Mouse (Mus musculus) lung, embryonic 16.5 days (tissue): Measurements from ENCODE around the gene B4galnt4. TPM values are rescaled to one million over a fixed set of nuclear protein-coding genes. Genes with fewer than 3 reads are reported as not detected.

Experiments used
- ATAC-seq: fragments of 200-750 bp; cut with Nextera tagmentation; 2 replicates; pipeline ENCODE4 v1.8.0; 2017; ENCODE audit warnings: low read depth, mild to moderate bottlenecking, moderate library complexity
- H3K27ac ChIP-seq: fragments of 300-500 bp; sonication (generic); 2 replicates; pipeline ENCODE4 v1.5.1; 2014; ENCODE audit warnings: mild to moderate bottlenecking, control low read depth, low read length
- H3K27me3 ChIP-seq: fragments of 300-500 bp; sonication (generic); 2 replicates; pipeline ENCODE4 v1.6.1; 2014; ENCODE audit warnings: low read depth, low read length, mixed read lengths; ENCODE audit not compliant: control insufficient read depth, insufficient read depth
- H3K36me3 ChIP-seq: fragments of 300-500 bp; sonication (generic); 2 replicates; pipeline ENCODE4 v1.6.1; 2014; ENCODE audit warnings: low read length; ENCODE audit not compliant: control insufficient read depth, insufficient read depth
- H3K4me1 ChIP-seq: fragments of 300-500 bp; sonication (generic); replicated peaks from 2 replicates; pipeline ENCODE4 v1.6.1; 2014; ENCODE audit warnings: low read length, mixed read lengths; ENCODE audit not compliant: control insufficient read depth, insufficient read depth
- H3K4me2 ChIP-seq: fragments of 300-500 bp; sonication (generic); 2 replicates; pipeline ENCODE4 v1.6.1; 2014; ENCODE audit warnings: low read depth, low read length, control low read depth
- H3K4me3 ChIP-seq: fragments of 300-500 bp; sonication (generic); 2 replicates; pipeline ENCODE4 v1.5.1; 2014; ENCODE audit warnings: mild to moderate bottlenecking, low read length, control low read depth
- H3K9ac ChIP-seq: fragments of 300-500 bp; sonication (generic); 2 replicates; pipeline ENCODE4 v1.6.1; 2014; ENCODE audit warnings: low read length, control low read depth
- H3K9me3 ChIP-seq: fragments of 300-500 bp; sonication (generic); 2 replicates; pipeline ENCODE4 v1.6.1; 2016; ENCODE audit warnings: low read length; ENCODE audit not compliant: control insufficient read depth
- WGBS: fragments of 180-500 bp; shearing (Covaris S2); extraction: QIAGEN DNeasy Blood & Tissue Kit; methylation state at CpG from one replicate; pipeline ENCODE4 v1.1.7; 2014; 5-methylcytosine and 5-hydroxymethylcytosine counted together
- polyA plus RNA-seq: library from polyadenylated mRNA; unstranded; fragments of >200 nt; fragmentation: Nextera tagmentation; extraction: Ambion mirVana; gene quantifications from 2 replicates; pipeline ENCODE4 v1.2.1, GENCODE M21; 2015

The B4galnt4 gene
- polyA plus RNA-seq, 1 experiment from 2014 or later: 3.8 TPM

- Histone ChIP-seq H3K9ac (no peak overlapping the region; the same call in 1 of the 2 replicates), H3K4me3 (peak overlapping the region; percentile 9; the same call in 1 of the 2 replicates), H3K9me3 (no peaks in the 10 kb centered on the region), H3K36me3 (no peaks in the 10 kb centered on the region), H3K27me3 (no peaks in the 10 kb centered on the region), H3K4me2 (peak overlapping the region; percentile 37; the same call in 1 of the 2 replicates), H3K27ac (peak overlapping the region; percentile 96), H3K4me1 (peaks cover 8% of the 10 kb centered on the region)
- ATAC-seq: peak; percentile 62
- WGBS: 27% methylated on average over 6 of the region's 9 CpGs
Measured at GRCm38 (mm10) chr7:141040867-141041606, 19.9 kb upstream of the B4galnt4 start.

DNA sequence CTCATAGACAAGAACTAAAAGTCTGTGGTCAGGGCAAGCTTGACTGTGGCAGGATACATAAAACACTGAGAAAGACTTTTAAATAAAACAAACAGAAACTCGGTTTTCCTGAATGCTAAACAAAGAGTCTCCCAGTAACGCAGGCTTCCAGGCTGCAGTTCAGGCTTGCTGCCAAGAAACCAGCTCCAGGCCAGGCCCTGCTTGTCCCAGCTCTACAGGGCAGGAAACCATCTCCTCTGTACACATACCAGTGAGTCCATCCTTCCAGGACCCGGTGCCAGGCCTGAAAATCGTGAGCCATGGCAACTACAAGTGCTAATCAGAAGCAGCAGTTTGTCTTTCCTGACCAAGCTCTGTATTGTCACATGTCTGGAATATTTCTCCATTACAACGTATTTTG is 19.2 kb upstream of the B4galnt4 start:
- no peaks in the 10 kb centered on the region for H3K27me3 ChIP-seq
- peak; percentile 96 for ATAC-seq
- H3K27ac ChIP-seq: peak overlapping the region; percentile 96
- peak overlapping the region; percentile 37; the same call in 1 of the 2 replicates for H3K4me2 ChIP-seq
- no peaks in the 10 kb centered on the region for H3K9me3 ChIP-seq
- 0 out of 2 replicates have a peak overlapping the region, but pooled peaks have one; percentile 20 for H3K9ac ChIP-seq
- H3K36me3 ChIP-seq: no peaks in the 10 kb centered on the region
- peaks cover 8% of the 10 kb centered on the region for H3K4me1 ChIP-seq
- H3K4me3 ChIP-seq: no peak overlapping the region
- WGBS: 4% methylated on average over 5 of the region's 5 CpGs

DNA sequence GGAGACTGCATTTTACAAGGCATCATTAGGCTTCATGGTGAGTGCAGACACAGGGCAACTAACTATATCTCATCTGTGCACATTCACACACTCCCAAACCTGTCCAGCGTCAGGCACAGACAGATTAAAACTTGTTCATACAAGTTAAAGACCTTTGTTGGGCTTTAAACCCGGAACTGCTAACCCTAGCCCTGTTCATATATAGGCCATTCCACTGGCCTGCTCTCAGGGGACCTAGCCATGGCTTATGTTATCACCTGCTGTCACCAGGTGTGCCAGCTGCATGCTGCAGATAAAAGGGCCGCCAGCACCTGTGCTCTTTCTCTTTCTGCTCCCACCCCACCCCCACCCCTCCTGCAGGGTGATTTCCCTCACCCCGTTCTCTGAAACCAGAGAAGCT is 18.4 kb upstream of the B4galnt4 start:
- Histone ChIP-seq H3K4me3 (no peak overlapping the region), H3K9me3 (no peaks in the 10 kb centered on the region), H3K36me3 (no peaks in the 10 kb centered on the region), H3K27me3 (no peaks in the 10 kb centered on the region), H3K27ac (peak overlapping the region; percentile 57), H3K9ac (no peak overlapping the region), H3K4me1 (peaks cover 16% of the 10 kb centered on the region), H3K4me2 (no peak overlapping the region)
- 44% methylated on average over 4 of the region's 4 CpGs for WGBS
- no peak for ATAC-seq

DNA sequence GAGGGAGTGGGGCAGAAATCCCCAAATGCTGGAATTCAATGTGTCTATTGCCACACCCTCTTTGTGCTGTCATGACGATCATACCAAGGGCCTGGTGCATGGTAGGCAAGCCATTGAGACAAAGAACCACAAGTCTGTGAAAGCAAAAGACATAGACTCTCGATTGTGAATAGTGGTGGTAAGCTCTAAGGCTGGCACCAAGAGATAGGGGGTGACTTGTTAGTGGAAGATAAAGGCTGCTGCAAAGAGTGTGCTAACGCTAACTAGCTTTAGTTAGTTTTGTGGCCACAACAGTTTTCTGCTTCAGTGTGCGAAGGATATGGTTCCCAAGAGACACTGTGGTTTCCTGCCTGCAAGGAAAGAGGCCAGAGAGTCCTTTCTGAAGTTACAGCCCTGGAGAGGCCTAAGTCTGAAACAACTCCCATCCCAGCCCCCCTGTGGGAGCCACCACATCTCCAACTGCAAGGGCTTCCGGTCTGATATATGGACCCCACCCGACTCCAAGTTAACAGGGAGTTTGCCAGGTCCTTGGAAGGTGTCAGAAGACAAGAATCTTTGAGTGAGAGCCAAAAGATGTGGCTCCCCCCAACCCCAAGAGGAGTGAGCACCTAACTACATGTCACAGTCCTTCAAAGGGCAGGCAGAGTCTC is 13.8 kb upstream of the B4galnt4 start:
- peaks cover 12% of the 10 kb centered on the region for H3K4me1 ChIP-seq
- H3K4me3 ChIP-seq: peak overlapping the region; percentile 10; the same call in 1 of the 2 replicates

GRCm38 (mm10) chr7:141047581-141048225 is 13.2 kb upstream of the B4galnt4 start:
- Histone ChIP-seq H3K4me1 (peaks cover 12% of the 10 kb centered on the region), H3K27me3 (no peaks in the 10 kb centered on the region), H3K9me3 (no peaks in the 10 kb centered on the region), H3K36me3 (no peaks in the 10 kb centered on the region), H3K4me2 (peak overlapping the region; percentile 71), H3K4me3 (peak overlapping the region; percentile 35), H3K27ac (peak overlapping the region; percentile 95), H3K9ac (peak overlapping the region; percentile 53)
- 6% methylated on average over 15 of the region's 19 CpGs for WGBS
- ATAC-seq: peak; percentile 96

More for the DNA sequence above, 13.8 kb upstream of the B4galnt4 start:
- 61% methylated on average over 6 of the region's 6 CpGs for WGBS
- Histone ChIP-seq H3K9me3 (no peaks in the 10 kb centered on the region), H3K27me3 (no peaks in the 10 kb centered on the region), H3K4me2 (peak overlapping the region; percentile 71), H3K27ac (peak overlapping the region; percentile 95), H3K9ac (peak overlapping the region; percentile 50; the same call in 1 of the 2 replicates), H3K36me3 (no peaks in the 10 kb centered on the region)
- ATAC-seq: no peak

- ATAC-seq: peak; percentile 92
- Histone ChIP-seq H3K4me2 (peak overlapping the region; percentile 71), H3K9ac (peak overlapping the region; percentile 53), H3K4me1 (peaks cover 12% of the 10 kb centered on the region), H3K36me3 (no peaks in the 10 kb centered on the region), H3K27me3 (no peaks in the 10 kb centered on the region), H3K27ac (peak overlapping the region; percentile 94), H3K4me3 (peak overlapping the region; percentile 35), H3K9me3 (no peaks in the 10 kb centered on the region)
- 10% methylated on average over 21 of the region's 21 CpGs for WGBS
Measured at GRCm38 (mm10) chr7:141048226-141049218, 12.4 kb upstream of the B4galnt4 start.

- Histone ChIP-seq H3K36me3 (no peaks in the 10 kb centered on the region), H3K9ac (no peak overlapping the region), H3K4me2 (no peak overlapping the region), H3K27me3 (no peaks in the 10 kb centered on the region), H3K9me3 (no peaks in the 10 kb centered on the region), H3K4me3 (no peak overlapping the region), H3K4me1 (peaks cover 12% of the 10 kb centered on the region), H3K27ac (no peak overlapping the region)
- ATAC-seq: no peak
- 76% methylated on average over 2 of the region's 2 CpGs for WGBS
Measured at GRCm38 (mm10) chr7:141049326-141049725, 11.6 kb upstream of the B4galnt4 start.

GRCm38 (mm10) chr7:141051060-141051685 is 9.7 kb upstream of the B4galnt4 start:
- no peak for ATAC-seq
- no peaks in the 10 kb centered on the region for H3K27me3 ChIP-seq
- WGBS: 61% methylated on average over 17 of the region's 17 CpGs
- no peak overlapping the region for H3K9ac ChIP-seq
- no peak overlapping the region for H3K4me3 ChIP-seq
- no peaks in the 10 kb centered on the region for H3K36me3 ChIP-seq
- no peaks in the 10 kb centered on the region for H3K9me3 ChIP-seq
- H3K27ac ChIP-seq: no peak overlapping the region
- H3K4me2 ChIP-seq: no peak overlapping the region
- peaks cover 12% of the 10 kb centered on the region for H3K4me1 ChIP-seq
